Mouse (Mus musculus): ENCODE measurements at regions not wholly inside any gene's neighbourhood (a gene's known extent, or its start where the extent isn't known, plus 50 kb on each side); places are given as distances from the start of the nearest gene placed in this dataset.
"Not testable (repeated sequence)": the region's sequence is repeated elsewhere in the genome, so short reads cannot be mapped to it uniquely, and the experiment has no call there.

DNA sequence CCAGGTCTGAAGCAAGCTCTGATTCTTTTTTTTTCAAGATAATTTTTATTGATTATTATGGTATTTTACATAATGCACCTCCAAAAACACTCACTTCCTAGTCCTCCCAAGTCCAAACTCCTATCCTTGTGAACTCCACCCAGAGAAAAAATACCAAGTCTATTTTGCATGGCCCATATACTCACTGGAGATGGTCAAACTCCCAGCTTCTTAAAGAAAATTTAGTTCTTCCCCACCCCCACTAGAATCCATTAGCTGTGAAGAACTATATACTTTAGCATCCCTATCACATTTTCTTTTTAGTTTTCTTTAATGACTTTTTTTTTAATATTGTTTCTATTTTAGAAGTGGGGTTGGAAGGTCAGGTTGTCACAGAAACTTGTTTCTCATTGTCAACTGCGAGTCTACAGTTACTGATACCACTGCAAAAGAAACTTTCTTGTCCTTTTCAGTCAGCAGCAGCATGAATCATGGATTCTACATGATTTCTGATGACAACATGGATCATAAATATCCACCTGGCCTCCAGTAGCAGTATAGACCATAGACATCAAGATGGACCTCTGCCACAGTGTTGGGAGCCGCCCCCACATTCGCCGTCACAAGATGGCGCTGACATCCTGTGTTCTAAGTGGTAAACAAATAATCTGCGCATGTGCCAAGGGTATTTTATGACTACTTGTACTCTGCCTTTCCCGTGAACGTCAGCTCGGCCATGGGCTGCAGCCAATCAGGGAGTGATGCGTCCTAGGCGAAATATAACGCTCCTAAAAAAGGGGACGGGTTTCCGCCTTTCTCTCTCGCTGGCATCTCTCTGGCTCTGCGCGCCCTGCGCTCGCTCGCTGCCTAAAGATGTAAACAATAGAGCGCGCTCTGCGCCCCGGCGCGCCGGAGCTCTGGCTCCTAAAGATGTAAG lies 69.0 kb downstream of the Pgr15l start:
- DNase-seq (ENCODE audit: low read depth, low spot score) = not testable (repeated sequence)

DNA sequence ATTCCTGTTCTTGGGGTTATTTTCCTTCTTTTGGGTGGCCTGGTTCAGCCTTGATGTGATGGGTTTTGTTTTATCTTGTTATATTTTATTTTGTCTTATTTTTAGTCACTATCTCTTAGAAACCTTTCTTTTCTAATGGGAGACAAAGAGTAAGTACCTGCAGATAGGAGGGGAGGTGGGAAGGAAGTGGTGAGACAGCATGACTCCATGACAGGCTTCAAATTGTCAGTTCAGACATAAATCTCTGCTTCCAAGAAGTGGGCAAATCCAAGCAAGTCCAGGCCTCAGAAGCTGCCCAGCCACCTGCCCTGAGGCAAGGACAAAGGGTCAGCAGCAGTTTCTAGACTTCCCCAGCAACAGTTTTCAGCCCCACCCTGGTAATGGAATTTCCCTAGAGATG lies 69.8 kb downstream of the Pgr15l start:
- DNase-seq (ENCODE audit: low read depth, low spot score) = no peak

- DNase-seq (ENCODE audit: low read depth, low spot score) = peak; percentile 62
Observed at GRCm38 (mm10) chrX:97156155-97156554, 83.8 kb downstream of the Pgr15l start.
